24 mouse cellular contexts compared by ENCODE assay signal in genomic region chr2:101807756-101808155, GRCm38 (mm10).
"Had no signal": no experiment of that assay in that cellular context is flagged by ENCODE, and none has a peak within 500 bp of the region (broad histone marks: within the 10 kb centered on the region; RNA-seq: fewer than 3 reads in every experiment).

No protein-coding gene starts in this region.

- H3K9me3 ChIP-seq: heart, embryonic 13.5 days; heart, embryonic 15.5 days; hindbrain, embryonic 13.5 days; hindbrain, embryonic 15.5 days; limb, embryonic 10.5 days; limb, embryonic 12.5 days; liver, embryonic 13.5 days; liver, embryonic 15.5 days had no signal

- H3K4me1 ChIP-seq: heart, embryonic 15.5 days; hindbrain, embryonic 13.5 days; hindbrain, embryonic 15.5 days; liver, embryonic 13.5 days had no signal

- H3K9ac ChIP-seq: heart, embryonic 13.5 days; heart, embryonic 15.5 days; hindbrain, embryonic 13.5 days; hindbrain, embryonic 15.5 days; limb, embryonic 12.5 days; liver, embryonic 13.5 days; liver, embryonic 15.5 days had no signal

- ATAC-seq: hindbrain, postnatal 0 days had no signal

- DNase-seq: gastrocnemius, postnatal 14 days; gastrocnemius, postnatal 36 days; heart, adult 11 months; heart, adult 2 months; heart, postnatal 14 days; heart, postnatal 36 days; kidney, adult 18-20 months; kidney, adult 8-10 months; kidney, postnatal 14 days; kidney, postnatal 36 days; liver; liver, embryonic 13.5 days had no signal

- H3K4me3 ChIP-seq: heart, adult 2 months; heart, embryonic 13.5 days; heart, embryonic 15.5 days; hindbrain, embryonic 13.5 days; hindbrain, embryonic 15.5 days; left cerebral cortex, adult 2 months; limb, embryonic 10.5 days; limb, embryonic 12.5 days; liver, embryonic 13.5 days; liver, embryonic 15.5 days had no signal

- H3K27ac ChIP-seq: heart, adult 2 months; heart, embryonic 13.5 days; heart, embryonic 15.5 days; hindbrain, embryonic 13.5 days; hindbrain, embryonic 15.5 days; hindbrain, postnatal 0 days; kidney, postnatal 0 days; left cerebral cortex, adult 2 months; limb, embryonic 10.5 days; limb, embryonic 12.5 days; liver, embryonic 13.5 days; liver, embryonic 15.5 days had no signal

- H3K4me2 ChIP-seq: heart, embryonic 11.5 days; heart, embryonic 13.5 days; heart, embryonic 15.5 days; hindbrain, embryonic 13.5 days; hindbrain, embryonic 15.5 days; limb, embryonic 12.5 days; liver, embryonic 11.5 days; liver, embryonic 13.5 days; liver, embryonic 15.5 days had no signal

- H3K36me3 ChIP-seq: heart, embryonic 13.5 days; heart, embryonic 15.5 days; hindbrain, embryonic 13.5 days; hindbrain, embryonic 15.5 days; limb, embryonic 10.5 days; limb, embryonic 12.5 days; liver, embryonic 13.5 days; liver, embryonic 15.5 days had no signal

- H3K27me3 ChIP-seq: heart, embryonic 13.5 days; heart, embryonic 15.5 days; hindbrain, embryonic 13.5 days; hindbrain, embryonic 15.5 days; limb, embryonic 12.5 days; liver, embryonic 13.5 days; liver, embryonic 15.5 days had no signal
